24 mouse cellular contexts compared by ENCODE assay signal in the genomic region with DNA sequence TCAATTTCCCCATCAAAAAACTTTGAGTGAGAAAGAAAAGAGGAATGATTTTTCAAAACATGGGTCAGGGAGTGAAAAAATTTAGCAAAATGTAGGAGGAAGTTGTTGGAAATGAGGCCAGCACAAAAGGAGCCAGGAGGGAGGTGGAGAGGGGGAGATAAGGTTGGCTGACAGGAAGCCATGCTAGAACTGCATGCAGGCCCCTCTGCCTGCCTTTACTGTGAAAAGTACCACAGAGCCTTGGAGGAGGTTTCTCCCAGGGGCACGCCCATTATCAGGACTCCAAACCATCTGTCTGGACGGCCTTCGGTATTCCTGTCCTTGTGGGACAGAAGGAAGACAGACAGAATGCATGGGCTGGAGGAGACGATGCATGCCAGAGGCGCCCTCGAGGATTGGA.
A peak's percentile ranks its signal among the peaks of the same experiment; 100 is the strongest.
DNase-seq lines count a peak whose midpoint lies in the region; ATAC-seq lines count a peak whose summit lies in the region.
"Had no signal": no experiment of that assay in that cellular context is flagged by ENCODE, and none has a peak within 500 bp of the region (broad histone marks: within the 10 kb centered on the region; RNA-seq: fewer than 3 reads in every experiment).

No protein-coding gene starts in this region.

- H3K9me3 ChIP-seq in megakaryocyte, embryonic 14.5 days: no peaks in the 10 kb centered on the region
- H3K9me3 ChIP-seq: embryonic facial prominence, embryonic 10.5 days; embryonic facial prominence, embryonic 13.5 days; forebrain, embryonic 13.5 days; hindbrain, embryonic 12.5 days; hindbrain, embryonic 15.5 days had no signal

- no peaks in the 10 kb centered on the region for H3K27me3 ChIP-seq in megakaryocyte, embryonic 14.5 days (replicated peaks)
- H3K27me3 ChIP-seq: forebrain, embryonic 13.5 days; hindbrain, embryonic 12.5 days; hindbrain, embryonic 15.5 days had no signal

- peak; percentile 8 to 16 for DNase-seq in heart, adult 18-20 months
- no peak for DNase-seq in heart, adult 8-10 months (ENCODE audit: low spot score)
- DNase-seq in layer of hippocampus, postnatal 36 days: no peak
- DNase-seq: adrenal gland, adult 8-10 months; adrenal gland, postnatal 25 days; cerebellum, adult 9-10 months; cerebellum, postnatal 14 days; gastrocnemius, postnatal 10 days; gastrocnemius, postnatal 36 days; heart, postnatal 36 days; kidney, adult 2 months had no signal

- H3K4me1 ChIP-seq in megakaryocyte, embryonic 14.5 days: peaks cover 17% of the 10 kb centered on the region
- H3K4me1 ChIP-seq: embryonic facial prominence, embryonic 13.5 days; forebrain, embryonic 13.5 days; hindbrain, embryonic 12.5 days; hindbrain, embryonic 15.5 days had no signal

- H3K36me3 ChIP-seq in megakaryocyte, embryonic 14.5 days (replicated peaks; ENCODE audit: low read length): no peaks in the 10 kb centered on the region
- H3K36me3 ChIP-seq: embryonic facial prominence, embryonic 10.5 days; embryonic facial prominence, embryonic 13.5 days; hindbrain, embryonic 12.5 days; hindbrain, embryonic 15.5 days had no signal

- H3K4me3 ChIP-seq in megakaryocyte, embryonic 14.5 days (replicated peaks): peak overlapping the region; percentile 59
- H3K4me3 ChIP-seq: embryonic facial prominence, embryonic 10.5 days; embryonic facial prominence, embryonic 13.5 days; erythroblast, embryonic 14.5 days; forebrain, embryonic 13.5 days; hindbrain, embryonic 12.5 days; hindbrain, embryonic 15.5 days had no signal

- no peak for ATAC-seq in megakaryocyte, adult 5-6 weeks (ENCODE audit: poor library complexity, severe bottlenecking)
- ATAC-seq in hematopoietic stem cell, adult 5-6 weeks (replicated peaks in 1 of 2; ENCODE audit: insufficient read depth in 1 of 2, low FRiP score in 2 of 2, low TSS enrichment in 1 of 2, low read depth in 1 of 2, poor library complexity in 2 of 2, severe bottlenecking in 2 of 2): peak; percentile 68 to 78; a peak in 3 of 4 replicates
- ATAC-seq: activated CD4-positive, CD25-positive, alpha-beta regulatory T cell, adult 4 months; CD4-positive, CD25-positive, alpha-beta regulatory T cell, adult 4 months; forebrain, embryonic 13.5 days; forebrain, embryonic 16.5 days; intestine, postnatal 0 days had no signal

Comparison
In these comparisons a context has a peak if more than half of its experiments do, and no peak if none do; other contexts are left out.
1. DNase-seq: peak in heart, adult 18-20 months (2 of 2); none in heart, adult 8-10 months (single experiment) and layer of hippocampus, postnatal 36 days (0 of 2).